Mouse (Mus musculus): ENCODE data around the gene Pdlim7. TPM values are rescaled to one million over a fixed set of nuclear protein-coding genes. Genes with fewer than 3 reads are reported as not detected.

The Pdlim7 gene
- polyA plus RNA-seq, 1 experiment from 2014 or later, result 176 TPM

DNA sequence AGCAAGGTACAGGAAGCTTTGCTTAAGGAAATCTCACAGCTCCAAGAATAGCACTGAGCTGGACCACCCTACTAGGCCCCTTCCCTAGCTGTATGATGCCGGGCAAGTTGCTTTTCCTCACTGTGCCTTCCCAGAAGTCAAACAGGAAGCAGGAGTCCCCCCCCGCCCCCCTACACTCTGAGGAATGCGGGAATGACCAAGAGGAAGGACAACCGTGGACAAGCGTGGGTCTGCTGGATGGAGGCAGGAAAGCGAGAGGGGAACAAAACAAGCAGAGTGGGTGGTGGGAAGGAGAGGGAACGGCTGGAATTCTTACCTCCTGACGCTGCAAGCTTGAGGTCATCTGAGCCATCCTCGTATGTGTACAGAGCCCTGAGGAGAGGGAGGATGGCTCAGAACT, 30.4 kb downstream of the Pdlim7 start:
- Histone ChIP-seq H3K4me3 (replicated peaks) (peak overlapping the region; percentile 83), H3K27ac (replicated peaks) (peak overlapping the region; percentile 98), H3K9ac (replicated peaks) (peak overlapping the region; percentile 100), H3K4me2 (peak overlapping the region; percentile 96), H3K36me3 (peaks cover 47% of the 10 kb centered on the region), H3K4me1 (peaks cover 53% of the 10 kb centered on the region), H3K9me3 (replicated peaks) (no peaks in the 10 kb centered on the region), H3K27me3 (replicated peaks) (no peaks in the 10 kb centered on the region)
- 44% methylated on average over 9 of the region's 9 CpGs for WGBS
- no peak for ATAC-seq (ENCODE audit: low FRiP score)

DNA sequence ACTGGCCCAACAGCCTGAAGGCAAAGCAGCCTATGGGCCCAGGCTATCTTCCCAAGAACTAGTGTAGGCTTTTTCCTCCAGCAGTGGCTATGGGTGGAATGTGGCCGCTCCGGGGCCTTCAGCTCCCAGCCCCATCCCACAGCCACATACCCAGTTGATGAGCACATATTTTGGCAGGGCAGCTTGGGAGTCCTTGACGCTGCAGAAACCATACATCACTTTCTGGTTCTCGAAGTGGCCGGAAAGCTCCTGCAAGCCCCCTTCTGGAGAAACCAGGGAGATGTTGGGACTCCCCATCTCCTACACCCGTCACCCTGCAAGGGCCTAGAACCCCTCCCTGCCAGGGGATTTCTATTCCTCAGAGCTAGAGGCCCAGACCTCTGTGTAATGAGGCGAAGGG, 30.9 kb downstream of the Pdlim7 start:
- H3K27me3 ChIP-seq (replicated peaks), result no peaks in the 10 kb centered on the region
- peaks cover 52% of the 10 kb centered on the region for H3K36me3 ChIP-seq
- H3K27ac ChIP-seq (replicated peaks), result peak overlapping the region; percentile 98
- 59% methylated on average over 7 of the region's 7 CpGs for WGBS
- H3K4me2 ChIP-seq, result peak overlapping the region; percentile 96
- H3K9me3 ChIP-seq (replicated peaks), result no peaks in the 10 kb centered on the region
- peak overlapping the region; percentile 83; the same call in 1 of the 2 replicates for H3K4me3 ChIP-seq (replicated peaks)
- no peak for ATAC-seq (ENCODE audit: low FRiP score)
- H3K4me1 ChIP-seq, result peaks cover 53% of the 10 kb centered on the region
- peak overlapping the region; percentile 100; the same call in 1 of the 2 replicates for H3K9ac ChIP-seq (replicated peaks)

DNA sequence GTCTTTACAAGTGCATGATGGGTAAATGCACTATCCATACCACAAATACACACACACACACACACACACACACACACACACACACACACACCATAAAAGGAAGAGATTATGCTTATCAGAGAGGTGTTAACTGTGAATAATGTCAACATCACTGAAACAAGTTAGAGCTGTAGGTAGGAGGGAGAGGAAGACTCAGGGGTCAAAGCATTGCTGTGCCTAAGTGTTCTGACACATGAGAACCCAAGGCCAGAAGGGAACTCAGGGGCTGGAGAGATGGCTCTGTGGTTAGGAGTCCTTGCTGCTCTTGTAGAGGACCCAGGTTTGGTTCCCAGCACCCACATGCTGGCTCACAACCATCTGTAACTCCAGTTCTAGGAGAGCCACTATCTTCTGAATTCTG, 33.5 kb downstream of the Pdlim7 start:
- Histone ChIP-seq H3K9me3 (replicated peaks) (no peaks in the 10 kb centered on the region), H3K9ac (replicated peaks) (no peak overlapping the region), H3K36me3 (peaks cover 78% of the 10 kb centered on the region), H3K4me1 (peaks cover 46% of the 10 kb centered on the region), H3K4me3 (replicated peaks) (no peak overlapping the region), H3K4me2 (no peak overlapping the region), H3K27me3 (replicated peaks) (no peaks in the 10 kb centered on the region), H3K27ac (replicated peaks) (no peak overlapping the region)
- ATAC-seq (ENCODE audit: low FRiP score), result no peak

- H3K9me3 ChIP-seq (replicated peaks), result no peaks in the 10 kb centered on the region
- 83% methylated on average over 7 of the region's 7 CpGs for WGBS
- no peaks in the 10 kb centered on the region for H3K27me3 ChIP-seq (replicated peaks)
- ATAC-seq (ENCODE audit: low FRiP score), result no peak
- H3K4me2 ChIP-seq, result no peak overlapping the region
- peak overlapping the region; percentile 20; the same call in 1 of the 2 replicates for H3K27ac ChIP-seq (replicated peaks)
- no peak overlapping the region for H3K9ac ChIP-seq (replicated peaks)
- peaks cover 87% of the 10 kb centered on the region for H3K36me3 ChIP-seq
- H3K4me1 ChIP-seq, result peaks cover 46% of the 10 kb centered on the region
- H3K4me3 ChIP-seq (replicated peaks), result no peak overlapping the region
Measured at GRCm38 (mm10) chr13:55479008-55479407, 34.5 kb downstream of the Pdlim7 start.

DNA sequence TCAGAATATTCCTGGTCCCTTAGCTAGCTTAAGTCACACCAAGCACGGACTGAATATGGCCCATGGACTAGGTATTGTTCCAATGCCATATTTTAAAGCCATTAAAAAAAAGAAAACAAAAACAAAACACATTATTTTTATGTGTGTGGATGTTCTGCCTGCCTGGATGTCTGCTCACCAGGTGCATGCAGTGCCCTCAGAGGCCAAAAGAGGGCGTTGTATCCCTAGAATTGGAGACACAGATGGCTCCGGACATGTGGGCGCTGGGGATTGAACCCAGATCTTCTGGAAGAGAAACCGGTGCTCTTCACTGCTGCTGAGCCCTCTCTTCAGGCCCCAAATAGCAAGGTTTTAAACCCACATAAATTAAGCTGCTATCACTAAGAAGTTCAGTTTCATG, 35.4 kb downstream of the Pdlim7 start:
- Histone ChIP-seq H3K4me3 (replicated peaks) (no peak overlapping the region), H3K27me3 (replicated peaks) (no peaks in the 10 kb centered on the region), H3K36me3 (peaks cover 89% of the 10 kb centered on the region), H3K4me1 (peaks cover 46% of the 10 kb centered on the region), H3K9me3 (replicated peaks) (no peaks in the 10 kb centered on the region), H3K4me2 (no peak overlapping the region), H3K9ac (replicated peaks) (no peak overlapping the region), H3K27ac (replicated peaks) (no peak overlapping the region)
- WGBS, result 56% methylated on average over 5 of the region's 5 CpGs
- no peak for ATAC-seq (ENCODE audit: low FRiP score)

GRCm38 (mm10) chr13:55477492-55477891, 36.0 kb downstream of the Pdlim7 start:
- no peak for ATAC-seq (ENCODE audit: low FRiP score)
- H3K4me2 ChIP-seq, result no peak overlapping the region
- H3K36me3 ChIP-seq, result peaks cover 86% of the 10 kb centered on the region
- peaks cover 46% of the 10 kb centered on the region for H3K4me1 ChIP-seq
- WGBS, result 65% methylated on average over 16 of the region's 16 CpGs
- no peaks in the 10 kb centered on the region for H3K9me3 ChIP-seq (replicated peaks)
- H3K9ac ChIP-seq (replicated peaks), result no peak overlapping the region
- no peak overlapping the region for H3K27ac ChIP-seq (replicated peaks)
- H3K4me3 ChIP-seq (replicated peaks), result no peak overlapping the region
- no peaks in the 10 kb centered on the region for H3K27me3 ChIP-seq (replicated peaks)

- 95% methylated on average over 8 of the region's 8 CpGs for WGBS
- Histone ChIP-seq H3K36me3 (peaks cover 74% of the 10 kb centered on the region), H3K4me2 (no peak overlapping the region), H3K27me3 (replicated peaks) (no peaks in the 10 kb centered on the region), H3K4me1 (peaks cover 51% of the 10 kb centered on the region), H3K27ac (replicated peaks) (0 out of 2 replicates have a peak overlapping the region, but pooled peaks have one; percentile 33), H3K9me3 (replicated peaks) (no peaks in the 10 kb centered on the region), H3K4me3 (replicated peaks) (no peak overlapping the region), H3K9ac (replicated peaks) (no peak overlapping the region)
- ATAC-seq (ENCODE audit: low FRiP score), result no peak
Measured at GRCm38 (mm10) chr13:55476256-55476655, 37.2 kb downstream of the Pdlim7 start.

DNA sequence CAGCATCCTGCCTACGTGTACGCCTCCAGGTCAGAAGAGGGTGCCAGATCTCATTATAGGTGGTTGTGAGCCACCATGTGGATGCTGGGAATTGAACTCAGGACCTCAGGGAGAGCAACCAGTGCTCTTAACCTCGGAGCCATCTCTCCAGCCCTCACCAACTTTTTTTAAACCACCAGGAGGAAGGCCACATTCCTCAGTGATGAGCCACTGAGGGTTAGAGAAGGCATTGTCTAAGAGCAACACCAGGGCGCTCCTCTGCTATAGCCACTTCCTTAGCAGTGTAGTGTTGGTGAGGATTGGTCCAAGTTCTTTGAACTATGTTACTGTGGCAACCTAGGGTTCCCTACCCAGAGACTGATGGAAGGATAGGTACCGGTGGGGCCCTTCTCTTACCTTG, 37.7 kb downstream of the Pdlim7 start:
- H3K9ac ChIP-seq (replicated peaks), result no peak overlapping the region
- H3K4me2 ChIP-seq, result no peak overlapping the region
- no peaks in the 10 kb centered on the region for H3K9me3 ChIP-seq (replicated peaks)
- no peak overlapping the region for H3K27ac ChIP-seq (replicated peaks)
- no peak overlapping the region for H3K4me3 ChIP-seq (replicated peaks)
- peaks cover 56% of the 10 kb centered on the region for H3K4me1 ChIP-seq
- 83% methylated on average over 5 of the region's 5 CpGs for WGBS
- peaks cover 69% of the 10 kb centered on the region for H3K36me3 ChIP-seq
- ATAC-seq (ENCODE audit: low FRiP score), result no peak
- H3K27me3 ChIP-seq (replicated peaks), result no peaks in the 10 kb centered on the region

DNA sequence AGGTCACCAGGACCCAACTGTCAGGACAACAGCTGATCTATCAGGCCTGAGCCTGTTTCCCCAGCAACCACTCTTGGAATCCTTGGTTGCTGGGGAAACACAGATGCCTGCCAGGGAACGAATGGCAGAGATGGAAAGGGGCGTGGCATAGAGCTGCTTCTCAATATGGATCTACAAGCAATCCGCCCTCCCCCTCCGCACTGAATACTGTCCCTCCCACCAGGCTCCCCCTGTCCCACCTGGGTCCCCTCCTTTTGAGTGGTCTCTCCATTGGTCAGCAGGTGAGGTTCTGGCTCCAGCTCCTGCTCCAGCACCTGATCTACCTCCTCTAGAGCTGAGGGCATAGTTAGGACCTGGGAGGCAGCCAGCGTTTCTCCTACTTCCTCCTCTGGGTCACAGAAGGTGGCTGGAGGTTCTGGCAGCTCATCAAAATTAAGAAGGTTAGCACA, 38.8 kb downstream of the Pdlim7 start:
- no peak overlapping the region for H3K4me3 ChIP-seq (replicated peaks)
- no peaks in the 10 kb centered on the region for H3K9me3 ChIP-seq (replicated peaks)
- peak overlapping the region; percentile 23; the same call in 1 of the 2 replicates for H3K4me2 ChIP-seq
- peaks cover 67% of the 10 kb centered on the region for H3K4me1 ChIP-seq
- peak overlapping the region; percentile 93 for H3K27ac ChIP-seq (replicated peaks)
- WGBS, result 20% methylated on average over 5 of the region's 5 CpGs
- H3K9ac ChIP-seq (replicated peaks), result no peak overlapping the region
- peaks cover 58% of the 10 kb centered on the region for H3K36me3 ChIP-seq
- no peaks in the 10 kb centered on the region for H3K27me3 ChIP-seq (replicated peaks)
- ATAC-seq (ENCODE audit: low FRiP score), result no peak

DNA sequence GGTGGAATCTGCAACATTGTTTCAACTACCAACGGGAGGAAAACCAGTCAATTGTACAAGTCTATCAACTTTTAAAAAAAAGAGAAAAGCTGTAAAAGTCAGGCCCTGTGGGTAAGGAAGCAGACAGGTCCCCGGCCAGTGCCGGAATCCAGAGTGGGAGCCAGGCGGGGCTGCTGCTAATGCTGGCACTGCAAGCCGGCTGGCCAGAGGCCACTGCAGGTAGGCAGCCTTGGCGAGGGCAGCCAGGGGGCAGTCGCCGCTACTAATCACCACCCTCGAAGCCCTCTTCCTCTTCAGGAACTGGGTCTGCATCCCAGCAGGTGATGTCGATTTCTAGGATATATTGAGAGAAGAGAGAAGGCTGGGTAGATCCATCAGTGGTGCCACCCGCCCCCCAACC, 39.5 kb downstream of the Pdlim7 start:
- no peaks in the 10 kb centered on the region for H3K27me3 ChIP-seq (replicated peaks)
- H3K9me3 ChIP-seq (replicated peaks), result no peaks in the 10 kb centered on the region
- peaks cover 74% of the 10 kb centered on the region for H3K4me1 ChIP-seq
- 48% methylated on average over 11 of the region's 11 CpGs for WGBS
- H3K4me3 ChIP-seq (replicated peaks), result no peak overlapping the region
- H3K27ac ChIP-seq (replicated peaks), result peak overlapping the region; percentile 93
- no peak for ATAC-seq (ENCODE audit: low FRiP score)
- H3K9ac ChIP-seq (replicated peaks), result peak overlapping the region; percentile 24; the same call in 1 of the 2 replicates
- peaks cover 51% of the 10 kb centered on the region for H3K36me3 ChIP-seq
- peak overlapping the region; percentile 23 for H3K4me2 ChIP-seq

- H3K27ac ChIP-seq (replicated peaks), result peak overlapping the region; percentile 93
- H3K27me3 ChIP-seq (replicated peaks), result no peaks in the 10 kb centered on the region
- peak overlapping the region; percentile 53 for H3K4me3 ChIP-seq (replicated peaks)
- no peaks in the 10 kb centered on the region for H3K9me3 ChIP-seq (replicated peaks)
- ATAC-seq (ENCODE audit: low FRiP score), result no peak
- H3K36me3 ChIP-seq, result peaks cover 46% of the 10 kb centered on the region
- H3K9ac ChIP-seq (replicated peaks), result peak overlapping the region; percentile 76
- peak overlapping the region; percentile 94 for H3K4me2 ChIP-seq
- H3K4me1 ChIP-seq, result peaks cover 81% of the 10 kb centered on the region
- WGBS, result 16% methylated on average over 18 of the region's 18 CpGs
Measured at GRCm38 (mm10) chr13:55473076-55473831, 40.2 kb downstream of the Pdlim7 start.
